Comparison of ENCODE assay signal across 30 mouse cellular contexts in genomic region chr5:137093720-137094119, GRCm38 (mm10). TPM values are rescaled to one million over a fixed set of nuclear protein-coding genes. Genes with fewer than 3 reads are reported as not detected.
A peak's percentile ranks its signal among the peaks of the same experiment; 100 is the strongest.
DNase-seq lines count a peak whose midpoint lies in the region; ATAC-seq lines count a peak whose summit lies in the region.
"Had no signal": no experiment of that assay in that cellular context is flagged by ENCODE, and none has a peak within 500 bp of the region (broad histone marks: within the 10 kb centered on the region; RNA-seq: fewer than 3 reads in every experiment).

No protein-coding gene starts in this region.

- H3K9me3 ChIP-seq in heart, embryonic 11.5 days (replicated peaks; ENCODE audit: control insufficient read depth, low read length) = no peaks in the 10 kb centered on the region
- no peaks in the 10 kb centered on the region for H3K9me3 ChIP-seq in kidney, embryonic 16.5 days (ENCODE audit: low read length)
- H3K9me3 ChIP-seq in heart, embryonic 15.5 days (replicated peaks) = no peaks in the 10 kb centered on the region
- H3K9me3 ChIP-seq: forebrain, embryonic 13.5 days; hindbrain, embryonic 15.5 days; intestine, embryonic 15.5 days; limb, embryonic 15.5 days; neural tube, embryonic 15.5 days had no signal

- no peak overlapping the region for H3K4me3 ChIP-seq in heart, embryonic 11.5 days (ENCODE audit: low read depth, low read length)
- H3K4me3 ChIP-seq in kidney, embryonic 16.5 days (ENCODE audit: low read length) = no peak overlapping the region
- no peak overlapping the region for H3K4me3 ChIP-seq in heart, embryonic 15.5 days
- H3K4me3 ChIP-seq: forebrain, embryonic 13.5 days; hindbrain, embryonic 15.5 days; intestine, embryonic 15.5 days; left cerebral cortex, adult 2 months; limb, embryonic 15.5 days; neural tube, embryonic 15.5 days had no signal

- H3K4me1 ChIP-seq in heart, embryonic 11.5 days (ENCODE audit: control insufficient read depth, insufficient read depth, low read length) = no peaks in the 10 kb centered on the region
- no peaks in the 10 kb centered on the region for H3K4me1 ChIP-seq in kidney, embryonic 16.5 days (ENCODE audit: insufficient read depth, low read length)
- H3K4me1 ChIP-seq in heart, embryonic 15.5 days (replicated peaks) = peaks cover 17% of the 10 kb centered on the region
- H3K4me1 ChIP-seq: forebrain, embryonic 13.5 days; hindbrain, embryonic 15.5 days; neural tube, embryonic 15.5 days had no signal

- no peaks in the 10 kb centered on the region for H3K36me3 ChIP-seq in heart, embryonic 11.5 days (ENCODE audit: control insufficient read depth, insufficient read depth, low read length)
- no peaks in the 10 kb centered on the region for H3K36me3 ChIP-seq in kidney, embryonic 16.5 days (ENCODE audit: insufficient read depth, low read length)
- no peaks in the 10 kb centered on the region for H3K36me3 ChIP-seq in heart, embryonic 15.5 days
- H3K36me3 ChIP-seq: hindbrain, embryonic 15.5 days; intestine, embryonic 15.5 days; limb, embryonic 15.5 days; neural tube, embryonic 15.5 days had no signal

- H3K27ac ChIP-seq in heart, embryonic 11.5 days (ENCODE audit: low read depth, low read length) = no peak overlapping the region
- H3K27ac ChIP-seq in kidney, embryonic 16.5 days (ENCODE audit: low read length) = no peak overlapping the region
- 0 out of 2 replicates have a peak overlapping the region, but pooled peaks have one; percentile 10 for H3K27ac ChIP-seq in heart, embryonic 15.5 days
- H3K27ac ChIP-seq: forebrain, embryonic 13.5 days; hindbrain, embryonic 15.5 days; intestine, embryonic 15.5 days; left cerebral cortex, adult 2 months; limb, embryonic 15.5 days; liver, embryonic 14.5 days; neural tube, embryonic 15.5 days had no signal

- 74% methylated on average over 9 of the region's 9 CpGs for WGBS in heart, embryonic 11.5 days (ENCODE audit: insufficient replicate concordance)
- 30% methylated on average over 9 of the region's 9 CpGs for WGBS in kidney, embryonic 16.5 days
- 58% methylated on average over 9 of the region's 9 CpGs for WGBS in heart, embryonic 15.5 days

- no peaks in the 10 kb centered on the region for H3K27me3 ChIP-seq in heart, embryonic 11.5 days (ENCODE audit: control insufficient read depth, insufficient read depth, low read length)
- H3K27me3 ChIP-seq in kidney, embryonic 16.5 days (ENCODE audit: insufficient read depth, low read length) = no peaks in the 10 kb centered on the region
- H3K27me3 ChIP-seq in heart, embryonic 15.5 days = no peaks in the 10 kb centered on the region
- H3K27me3 ChIP-seq: forebrain, embryonic 13.5 days; hindbrain, embryonic 15.5 days; intestine, embryonic 15.5 days; limb, embryonic 15.5 days; neural tube, embryonic 15.5 days had no signal

- H3K9ac ChIP-seq in heart, embryonic 11.5 days (ENCODE audit: low read depth, low read length) = no peak overlapping the region
- no peak overlapping the region for H3K9ac ChIP-seq in kidney, embryonic 16.5 days (replicated peaks; ENCODE audit: low read length)
- H3K9ac ChIP-seq in heart, embryonic 15.5 days = no peak overlapping the region
- H3K9ac ChIP-seq: forebrain, embryonic 13.5 days; hindbrain, embryonic 15.5 days; intestine, embryonic 15.5 days; limb, embryonic 15.5 days; liver, embryonic 14.5 days; lung, embryonic 14.5 days; neural tube, embryonic 15.5 days had no signal

- peak; percentile 64 for DNase-seq in heart, adult 8-10 months (ENCODE audit: low spot score)
- peak; percentile 49 to 53 for DNase-seq in kidney, postnatal 36 days
- DNase-seq in heart, adult 9 months (ENCODE audit: low spot score in 2 of 2) = peak; percentile 56 to 57
- no peak for DNase-seq in thymus, postnatal 36 days
- DNase-seq: adrenal gland, adult 8-10 months; cerebellum, adult 2 months; cerebellum, postnatal 25 days; lung, embryonic 14.5 days; lung, postnatal 36 days; right cerebral cortex, adult 18-20 months had no signal

- no peak overlapping the region for H3K4me2 ChIP-seq in heart, embryonic 11.5 days
- H3K4me2 ChIP-seq in kidney, embryonic 16.5 days (replicated peaks; ENCODE audit: low read depth, low read length) = no peak overlapping the region
- no peak overlapping the region for H3K4me2 ChIP-seq in heart, embryonic 15.5 days
- H3K4me2 ChIP-seq: forebrain, embryonic 13.5 days; hindbrain, embryonic 15.5 days; intestine, embryonic 15.5 days; limb, embryonic 15.5 days; lung, embryonic 14.5 days; neural tube, embryonic 15.5 days had no signal

- ATAC-seq in heart, embryonic 11.5 days (replicated peaks; ENCODE audit: insufficient number of reproducible peaks, low FRiP score, low TSS enrichment) = no peak
- no peak for ATAC-seq in kidney, embryonic 16.5 days (ENCODE audit: low FRiP score, low TSS enrichment)
- no peak for ATAC-seq in heart, embryonic 15.5 days (replicated peaks; ENCODE audit: insufficient number of reproducible peaks, insufficient read depth, low FRiP score, low read depth)
- ATAC-seq: forebrain, embryonic 13.5 days; intestine, embryonic 15.5 days had no signal

RNA-seq across cellular contexts. Expression of gene Serpine1, which starts 21.7 kb away (rescaled TPM):
- 10 to 100 TPM; 33.2 to 59.2 (median 47.4) TPM for total RNA-seq in heart, adult 8-10 months (2022)
- polyA plus RNA-seq in heart, embryonic 11.5 days (2014; fragmentation: Nextera tagmentation; extraction: Ambion mirVana) = 0.52 and 0.97 TPM in 2 replicates
- polyA plus RNA-seq in kidney, embryonic 16.5 days (2015; fragmentation: Nextera tagmentation; extraction: Ambion mirVana) = 0.29 and 0.53 TPM in 2 replicates
- polyA plus RNA-seq in heart, embryonic 15.5 days (2015; fragmentation: Nextera tagmentation; extraction: Ambion mirVana) = 1.3 and 1.4 TPM in 2 replicates

RNA-seq across cellular contexts. Expression of gene Trim56, which starts 22.3 kb away (rescaled TPM):
- total RNA-seq in heart, adult 8-10 months (2022) = 10 to 100 TPM; 20.2 to 22.1 (median 21.5) TPM
- polyA plus RNA-seq in heart, embryonic 11.5 days (2014; fragmentation: Nextera tagmentation; extraction: Ambion mirVana) = 5.8 and 9.4 TPM in 2 replicates
- polyA plus RNA-seq in kidney, embryonic 16.5 days (2015; fragmentation: Nextera tagmentation; extraction: Ambion mirVana) = 9.4 and 11.9 TPM in 2 replicates
- 6.5 and 9.4 TPM in 2 replicates for polyA plus RNA-seq in heart, embryonic 15.5 days (2015; fragmentation: Nextera tagmentation; extraction: Ambion mirVana)

RNA-seq across cellular contexts. Expression of gene Ap1s1, which starts 47.8 kb away (rescaled TPM):
- 10 to 100 TPM; 30.2 to 40.5 (median 38.2) TPM for total RNA-seq in heart, adult 8-10 months (2022)
- 131 and 145 TPM in 2 replicates for polyA plus RNA-seq in heart, embryonic 11.5 days (2014; fragmentation: Nextera tagmentation; extraction: Ambion mirVana)
- 201 TPM in 2 replicates for polyA plus RNA-seq in kidney, embryonic 16.5 days (2015; fragmentation: Nextera tagmentation; extraction: Ambion mirVana)
- 120 and 132 TPM in 2 replicates for polyA plus RNA-seq in heart, embryonic 15.5 days (2015; fragmentation: Nextera tagmentation; extraction: Ambion mirVana)

RNA-seq across cellular contexts. Expression of gene Muc3, which starts 55.4 kb away (rescaled TPM):
- not detected for total RNA-seq in heart, adult 8-10 months (2022)
- not detected in 2 replicates for polyA plus RNA-seq in heart, embryonic 11.5 days (2014; fragmentation: Nextera tagmentation; extraction: Ambion mirVana)
- not detected in 2 replicates for polyA plus RNA-seq in kidney, embryonic 16.5 days (2015; fragmentation: Nextera tagmentation; extraction: Ambion mirVana)
- not detected in 2 replicates for polyA plus RNA-seq in heart, embryonic 15.5 days (2015; fragmentation: Nextera tagmentation; extraction: Ambion mirVana)
- total RNA-seq: adrenal gland, adult 8-10 months; gastrocnemius, adult 18-20 months; gastrocnemius, postnatal 4 days; layer of hippocampus, postnatal 10 days; left cerebral cortex, adult 2 months; left cerebral cortex, postnatal 36 days; megakaryocyte-erythroid progenitor cell, adult 5-6 weeks; MEL had no signal
- polyA plus RNA-seq: C2C12; cerebellum, adult 2 months; embryonic facial prominence, embryonic 14.5 days; forebrain, embryonic 13.5 days; heart, postnatal 0 days; hindbrain, embryonic 15.5 days; limb, embryonic 15.5 days; liver, embryonic 14.5 days; lung, embryonic 14.5 days; neural tube, embryonic 15.5 days; urinary bladder, adult 2 months had no signal

Comparison
In these comparisons a context has a peak if more than half of its experiments do, and no peak if none do; other contexts are left out.
1. DNase-seq: peak in heart, adult 8-10 months (single experiment), kidney, postnatal 36 days (2 of 2) and heart, adult 9 months (2 of 2); none in thymus, postnatal 36 days (0 of 2).